Mouse (Mus musculus): Measurements from ENCODE around the gene Igf2r.

Gene Igf2r

GRCm38 (mm10) chr17:12782861-12783847, 13.7 kb upstream of the Igf2r start:
- no peak for DNase-seq (ENCODE audit: low spot score)

DNA sequence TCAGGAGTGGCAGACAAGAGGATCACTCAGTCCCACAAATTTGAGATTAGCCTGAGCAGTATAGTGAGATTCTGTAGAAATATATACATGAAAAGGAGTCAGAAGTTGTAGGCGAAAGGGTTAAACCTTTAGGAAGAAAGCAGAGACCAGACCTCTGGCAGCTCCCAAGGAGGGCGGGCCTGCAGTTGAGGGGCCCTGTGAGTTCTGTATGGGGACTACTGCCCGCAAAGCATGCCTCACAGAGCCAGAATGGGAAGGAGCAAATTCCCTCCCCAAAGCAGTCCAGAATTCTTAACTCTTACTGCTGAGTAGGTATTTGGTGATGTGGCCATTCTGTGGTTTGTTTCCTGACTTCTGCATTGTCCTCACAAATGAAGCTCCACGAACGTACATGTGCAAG, 11.6 kb upstream of the Igf2r start:
- no peak for DNase-seq (ENCODE audit: low spot score)

GRCm38 (mm10) chr17:12780125-12780524, 10.7 kb upstream of the Igf2r start:
- DNase-seq (ENCODE audit: low spot score), result no peak

GRCm38 (mm10) chr17:12779442-12779841, 10.0 kb upstream of the Igf2r start:
- no peak for DNase-seq (ENCODE audit: low spot score)

DNA sequence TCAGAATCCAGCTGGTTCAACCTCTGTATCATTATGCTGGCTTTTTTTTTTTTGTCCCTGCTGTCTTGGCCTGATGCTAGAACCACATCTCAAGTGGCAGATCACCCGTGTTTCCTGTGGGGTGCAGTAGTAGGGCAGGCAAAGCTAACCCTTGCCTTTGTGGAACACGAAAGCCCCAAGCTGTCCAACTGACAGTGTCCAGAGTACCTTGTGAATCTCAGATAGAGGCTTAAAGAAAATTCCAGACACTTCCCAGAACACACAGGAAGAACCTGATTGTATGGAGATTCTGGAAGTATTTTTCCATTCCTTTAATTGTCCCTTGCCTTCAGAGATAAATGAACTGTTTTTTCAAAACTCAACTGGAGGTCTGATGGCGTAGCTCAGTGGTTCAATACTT, 4.5 kb upstream of the Igf2r start:
- DNase-seq (ENCODE audit: low spot score), result no peak

GRCm38 (mm10) chr17:12770500-12770899, 1.0 kb upstream of the Igf2r start:
- no peak for DNase-seq (ENCODE audit: low spot score)

- DNase-seq (ENCODE audit: low spot score), result no peak
These were observed 767 bp downstream of the Igf2r start for GRCm38 (mm10) chr17:12768415-12769379.

DNA sequence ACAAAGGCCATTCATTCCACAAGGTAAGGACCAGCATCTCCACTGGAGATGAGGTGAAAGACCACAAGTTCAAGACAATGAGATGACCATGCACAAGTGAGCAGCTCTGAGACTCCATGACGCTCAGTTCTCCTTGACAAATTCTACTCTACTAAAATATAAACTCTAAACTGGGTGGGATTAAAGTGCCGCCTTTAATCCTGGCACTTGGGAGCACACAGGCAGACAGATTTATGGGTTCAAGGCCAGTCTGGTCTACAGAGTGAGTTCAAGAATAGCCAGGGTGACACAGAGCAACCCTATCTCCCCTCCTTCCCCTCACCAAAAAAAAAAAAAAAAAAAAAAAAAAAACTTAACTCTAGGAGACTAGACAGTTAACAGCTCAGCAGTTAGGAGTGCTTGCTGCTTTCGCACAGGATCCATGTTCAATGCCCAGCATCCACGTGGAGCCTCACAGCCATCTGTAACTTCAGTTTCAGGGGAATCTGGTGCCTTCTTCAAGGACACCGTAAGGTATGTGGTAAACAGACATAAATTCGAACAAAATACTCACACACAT, 2.1 kb downstream of the Igf2r start:
- no peak for DNase-seq (ENCODE audit: low spot score)

GRCm38 (mm10) chr17:12763412-12763811, 6.1 kb downstream of the Igf2r start:
- no peak for DNase-seq (ENCODE audit: low spot score)

GRCm38 (mm10) chr17:12760355-12761146, 8.9 kb downstream of the Igf2r start:
- no peak for DNase-seq (ENCODE audit: low spot score)

DNA sequence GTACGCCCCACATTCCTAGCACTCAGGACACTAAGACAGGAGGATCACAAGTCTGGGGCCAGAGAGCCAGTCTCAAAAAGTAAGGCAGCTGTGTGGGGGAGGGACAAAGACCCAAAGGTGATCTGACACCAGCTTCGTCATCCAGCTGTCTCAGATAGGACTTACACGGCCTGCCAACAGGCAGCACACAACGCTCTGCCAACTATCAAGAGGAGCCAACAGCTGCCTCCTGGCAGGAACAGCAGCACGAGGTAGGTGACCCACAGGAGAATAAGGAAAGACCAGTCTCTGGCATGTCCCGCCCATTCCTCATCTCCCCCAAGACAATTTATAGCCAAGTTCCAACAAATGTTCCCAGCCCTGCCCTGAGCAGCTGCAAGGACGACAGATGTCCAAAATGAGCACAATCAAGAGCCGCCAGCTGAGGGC, 9.8 kb downstream of the Igf2r start:
- DNase-seq (ENCODE audit: low spot score), result no peak

GRCm38 (mm10) chr17:12758701-12759455, 10.6 kb downstream of the Igf2r start:
- DNase-seq (ENCODE audit: low spot score), result no peak

GRCm38 (mm10) chr17:12757990-12758389, 11.5 kb downstream of the Igf2r start:
- peak; percentile 27 for DNase-seq (ENCODE audit: low spot score)

DNA sequence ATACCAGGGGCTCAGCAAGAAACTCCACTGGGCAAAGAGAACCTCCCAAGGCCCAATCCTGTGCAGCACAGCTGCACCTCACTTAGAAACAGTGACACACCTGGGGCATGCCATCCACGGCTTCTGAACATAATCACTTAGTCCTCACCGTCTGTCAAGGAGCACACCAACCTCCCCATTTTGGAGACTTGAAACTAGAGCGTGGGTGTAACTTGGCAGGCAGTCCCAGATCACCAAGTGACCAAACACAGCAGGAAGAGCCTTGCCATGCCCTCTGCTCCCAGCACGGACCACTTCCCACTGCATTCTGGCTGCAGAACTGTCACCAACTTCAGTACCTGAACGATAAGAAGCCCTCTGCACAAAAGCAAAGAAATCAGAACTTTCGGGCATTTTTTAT, 12.3 kb downstream of the Igf2r start:
- no peak for DNase-seq (ENCODE audit: low spot score)

GRCm38 (mm10) chr17:12755951-12756350, 13.5 kb downstream of the Igf2r start:
- DNase-seq (ENCODE audit: low spot score), result no peak

GRCm38 (mm10) chr17:12755146-12755545, 14.3 kb downstream of the Igf2r start:
- no peak for DNase-seq (ENCODE audit: low spot score)

DNA sequence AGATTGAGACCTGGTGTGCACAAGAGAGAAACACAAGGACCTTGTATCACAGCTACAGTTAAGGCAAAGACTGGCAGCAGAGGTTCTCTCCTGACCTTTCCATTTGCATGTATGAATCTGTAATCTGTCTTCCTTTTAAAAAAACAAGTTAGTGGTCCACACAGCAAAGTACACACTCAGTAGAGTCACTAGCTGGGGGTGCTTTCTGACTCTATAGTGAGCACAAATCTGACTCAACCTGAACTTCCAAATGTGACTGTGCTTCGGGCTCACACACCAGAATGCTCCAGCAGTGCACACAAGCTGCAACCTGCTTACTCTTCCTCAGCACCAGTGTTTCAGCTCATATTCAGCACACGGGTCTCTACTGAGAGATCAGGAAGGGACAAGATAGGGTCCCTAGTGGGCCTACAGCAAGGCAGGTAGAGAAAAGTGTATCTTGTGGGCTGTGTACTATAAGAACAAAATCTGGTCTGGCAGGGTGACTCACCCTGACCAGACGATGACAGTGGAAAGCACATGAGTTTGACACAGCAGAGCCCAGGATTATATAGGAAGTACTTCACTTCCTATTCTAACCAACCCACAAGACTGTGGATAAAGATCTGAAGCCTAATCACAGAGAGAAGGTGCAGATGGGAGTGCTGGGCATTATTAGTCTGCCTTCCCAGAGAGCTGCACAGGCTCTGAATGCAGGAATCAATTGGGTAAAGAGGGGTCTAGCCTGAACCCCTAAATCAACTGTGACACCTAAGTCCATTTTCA, 15.0 kb downstream of the Igf2r start:
- no peak for DNase-seq (ENCODE audit: low spot score)

DNA sequence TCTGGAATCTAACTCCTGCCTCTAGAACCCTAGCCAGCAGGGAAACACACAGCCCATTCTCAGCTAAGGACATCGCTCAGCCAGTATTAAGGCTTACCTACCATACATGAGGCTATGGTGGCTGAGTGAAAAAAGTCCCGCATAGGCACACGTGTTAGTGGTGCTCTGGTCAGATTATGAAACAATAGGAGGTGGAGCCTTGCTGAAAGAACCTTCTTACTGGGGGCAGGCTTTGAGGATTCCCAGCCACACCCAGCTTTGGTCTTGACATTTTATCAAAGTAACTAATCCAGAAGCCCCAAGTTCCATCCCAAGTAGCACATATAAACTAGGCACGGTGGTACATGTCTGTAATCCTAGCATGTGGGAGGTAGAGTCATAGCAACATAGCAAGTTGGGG, 16.4 kb downstream of the Igf2r start:
- no peak for DNase-seq (ENCODE audit: low spot score)

DNA sequence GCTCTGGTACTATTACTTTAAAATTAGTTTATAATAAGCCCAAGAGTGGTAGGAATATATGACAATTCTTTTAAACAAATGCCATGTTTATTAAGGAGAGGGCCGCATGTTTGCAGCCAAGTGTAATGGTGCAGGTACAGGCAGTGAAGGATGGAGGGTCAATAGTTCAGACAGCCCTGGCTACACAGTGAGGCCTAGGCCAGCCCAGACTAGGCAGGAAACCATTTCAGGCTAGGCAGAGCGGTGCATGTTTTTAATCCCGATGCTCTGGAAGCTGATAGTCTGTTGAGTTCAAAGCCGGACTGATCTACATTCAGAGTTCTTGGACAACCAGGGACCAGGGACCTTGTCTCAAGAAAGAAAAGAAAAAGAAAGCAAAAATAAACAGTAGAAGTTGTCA, 17.8 kb downstream of the Igf2r start:
- no peak for DNase-seq (ENCODE audit: low spot score)

DNA sequence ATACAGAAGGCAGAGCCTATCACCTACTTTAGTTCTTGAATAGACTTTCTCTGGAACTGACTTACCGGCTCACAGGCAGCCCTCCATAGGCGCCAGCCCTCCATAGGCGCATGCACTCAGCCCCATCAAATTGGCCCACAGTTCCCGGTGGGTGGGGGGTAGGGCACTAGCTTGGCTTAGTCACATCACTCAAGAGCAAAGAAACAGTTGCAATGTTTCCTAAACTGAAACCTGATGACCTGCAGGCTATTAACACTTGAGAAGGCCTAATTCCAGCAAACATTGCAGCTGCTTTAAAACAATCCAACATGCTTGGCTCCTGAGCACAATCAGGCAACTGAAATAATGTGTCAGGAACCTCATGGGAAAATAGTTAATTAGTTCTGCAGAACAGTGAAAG, 18.2 kb downstream of the Igf2r start:
- DNase-seq (ENCODE audit: low spot score), result no peak

All from left cerebral cortex, adult 11 months (tissue).